Mouse (Mus musculus) gastrocnemius, adult 2 months (tissue): ENCODE results near the gene Gpatch11. TPM values are rescaled to one million over a fixed set of nuclear protein-coding genes. Genes with fewer than 3 reads are reported as not detected.
"Not testable (repeated sequence)": the region's sequence is repeated elsewhere in the genome, so short reads cannot be mapped to it uniquely, and the experiment has no call there.

Experiments used
- DNase-seq: peaks from one replicate; pipeline ENCODE4 v3.0.0; 2022
- H3K27ac ChIP-seq: fragments of 200-600 bp; 2 replicates; pipeline ENCODE4 v1.8.1; 2022; ENCODE audit warnings: mild to moderate bottlenecking
- H3K4me3 ChIP-seq: fragments of 200-600 bp; 2 replicates; pipeline ENCODE4 v1.8.1; 2022; ENCODE audit warnings: mild to moderate bottlenecking, moderate library complexity
- CTCF ChIP-seq: fragments of 200-600 bp; IDR thresholded peaks from 2 replicates; pipeline ENCODE4 v1.8.1; 2022; ENCODE audit warnings: antibody characterized with exemption, mild to moderate bottlenecking, moderate library complexity
- intact Hi-C: fragments of 180-260 bp; cut with DNase I; formaldehyde crosslinking; loops from one replicate; pipeline ENCODE4 v1.15.1; 2025
- long read RNA-seq, 2 experiments: library from polyadenylated mRNA; stranded (forward); transcript quantifications; one replicate each; pipeline ENCODE4 v2.0.0; 2021
- total RNA-seq, 2 experiments: library from RNA; stranded (reverse); gene quantifications; 2 replicates each; pipeline ENCODE4 v1.2.3; 2021

Gene Gpatch11
- total RNA-seq: 10 to 100 TPM; 17.9 to 23.3 TPM
- long read RNA-seq, experiment 1, full-length matches to known transcripts: 11 of 14 reads
- long read RNA-seq, experiment 1, partial matches to known transcripts: 3 of 14 reads
- long read RNA-seq, experiment 1, other reads (novel, unspliced or antisense): 0 of 14 reads
- long read RNA-seq, experiment 2, full-length matches to known transcripts: 13 of 17 reads
- long read RNA-seq, experiment 2, partial matches to known transcripts: 0 of 17 reads
- long read RNA-seq, experiment 2, other reads (novel, unspliced or antisense): 4 of 17 reads

- peak; percentile 100 for DNase-seq
- Histone ChIP-seq H3K27ac (peak within 1 kb of the TSS; percentile 91), H3K4me3 (peak within 1 kb of the TSS; percentile 93)
- no peak for TF ChIP-seq CTCF
- intact Hi-C loops: loop anchor here (5.0 kb wide), 2 partner anchors 82 to 98 kb away; partner anchors contain the start of genes Cebpzos and Strn
These were observed at the start of gene Gpatch11, which contains the start of gene Heatr5b for GRCm38 (mm10) chr17:78834856-78835835. Gene Gpatch11 (plus strand): TSS chr17:78835567. Gene Heatr5b (minus strand): TSS chr17:78835364.

DNA sequence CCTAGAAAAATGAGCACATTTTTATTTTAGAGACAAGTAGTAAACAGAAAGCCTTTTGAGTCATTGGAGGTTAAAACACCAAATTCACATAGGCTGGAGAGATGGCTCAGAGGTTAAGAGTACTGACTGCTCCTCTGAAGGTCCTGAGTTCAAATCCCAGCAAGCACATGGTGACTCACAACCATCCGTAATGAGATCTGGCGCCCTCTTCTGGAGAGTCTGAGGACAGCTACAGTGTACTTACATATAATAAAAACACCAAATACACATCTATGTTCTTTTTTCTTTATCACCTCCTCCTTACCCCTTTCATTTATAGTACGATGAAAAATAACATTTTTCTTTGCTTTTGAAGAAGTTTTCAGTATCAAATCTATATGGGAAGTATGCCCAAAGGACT lies 47.1 kb upstream of the Gpatch11 start:
- intact Hi-C loops, H3K27ac ChIP-seq, H3K4me3 ChIP-seq, DNase-seq: not testable (repeated sequence)
- TF ChIP-seq CTCF: peak; percentile 30; the same call in 1 of the 2 replicates

DNA sequence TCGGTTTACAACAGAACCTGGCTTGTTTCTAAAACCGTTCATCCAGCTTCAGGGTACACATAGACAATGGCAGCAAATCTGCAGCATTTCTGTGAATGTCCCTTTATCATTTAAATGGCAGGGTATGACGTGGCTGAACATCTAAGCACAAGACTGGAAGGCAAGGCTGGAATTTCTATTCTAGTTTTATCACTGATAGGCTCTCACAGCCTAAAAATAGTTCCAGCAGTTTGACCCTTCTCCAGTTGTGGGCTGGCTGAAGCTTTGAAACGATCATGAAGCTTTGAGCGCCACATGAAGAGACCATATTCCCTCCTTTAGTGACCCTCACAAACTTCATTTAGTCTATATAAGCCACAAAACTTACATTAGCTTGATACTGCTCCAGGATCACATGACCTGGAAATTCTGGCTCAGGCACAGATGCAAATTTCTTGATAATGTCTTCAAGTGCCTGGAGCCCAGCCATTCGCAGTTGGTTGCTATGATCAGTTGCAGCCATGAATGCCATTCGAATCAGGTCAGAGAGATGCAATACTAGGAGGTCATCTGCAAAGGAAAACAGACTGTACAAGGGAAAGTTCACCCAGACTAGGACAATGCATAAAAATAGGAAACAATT lies 44.2 kb upstream of the Gpatch11 start:
- intact Hi-C loops: no loop called here
- TF ChIP-seq CTCF: no peak
- no peak overlapping the region for H3K4me3 ChIP-seq
- H3K27ac ChIP-seq: peak overlapping the region; percentile 39; the same call in 1 of the 2 replicates
- no peak for DNase-seq

DNA sequence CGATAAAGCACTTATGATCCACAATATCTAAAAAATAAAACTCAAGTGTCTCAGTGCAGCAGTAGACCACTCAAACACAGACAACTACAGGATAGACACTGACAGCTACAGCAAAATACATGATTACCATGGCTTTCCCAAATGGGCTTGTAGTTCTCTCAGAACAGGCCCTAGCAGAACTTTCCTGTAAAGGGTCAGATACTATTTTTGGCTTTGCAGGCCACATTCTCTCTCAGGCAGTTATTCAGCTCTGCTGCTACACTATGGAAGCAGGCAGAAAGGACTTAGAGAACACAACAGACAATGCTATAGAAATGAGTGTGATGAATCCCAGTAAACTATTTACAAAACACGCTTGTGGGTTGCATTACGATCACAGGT lies 43.7 kb upstream of the Gpatch11 start:
- no peak for DNase-seq
- peak overlapping the region; percentile 39 for H3K27ac ChIP-seq
- H3K4me3 ChIP-seq: no peak overlapping the region
- TF ChIP-seq CTCF: no peak
- intact Hi-C loops: no loop called here

GRCm38 (mm10) chr17:78792122-78792521 lies 43.2 kb upstream of the Gpatch11 start:
- H3K27ac ChIP-seq: peak overlapping the region; percentile 39
- TF ChIP-seq CTCF: no peak
- intact Hi-C loops: no loop called here
- no peak overlapping the region for H3K4me3 ChIP-seq
- DNase-seq: no peak

- intact Hi-C loops: no loop called here
- Histone ChIP-seq H3K27ac (no peak overlapping the region), H3K4me3 (no peak overlapping the region)
- no peak for DNase-seq
- no peak for TF ChIP-seq CTCF
These were observed 41.0 kb upstream of the Gpatch11 start for GRCm38 (mm10) chr17:78794390-78794789.

- intact Hi-C loops: no loop called here
- H3K27ac ChIP-seq: no peak overlapping the region
- no peak overlapping the region for H3K4me3 ChIP-seq
- no peak for TF ChIP-seq CTCF
- DNase-seq: no peak
These were observed 38.1 kb upstream of the Gpatch11 start for GRCm38 (mm10) chr17:78797222-78797621.

GRCm38 (mm10) chr17:78809019-78809418 lies 26.3 kb upstream of the Gpatch11 start:
- Histone ChIP-seq H3K27ac (no peak overlapping the region), H3K4me3 (no peak overlapping the region)
- TF ChIP-seq CTCF: peak; percentile 56
- intact Hi-C loops: no loop called here
- no peak for DNase-seq

DNA sequence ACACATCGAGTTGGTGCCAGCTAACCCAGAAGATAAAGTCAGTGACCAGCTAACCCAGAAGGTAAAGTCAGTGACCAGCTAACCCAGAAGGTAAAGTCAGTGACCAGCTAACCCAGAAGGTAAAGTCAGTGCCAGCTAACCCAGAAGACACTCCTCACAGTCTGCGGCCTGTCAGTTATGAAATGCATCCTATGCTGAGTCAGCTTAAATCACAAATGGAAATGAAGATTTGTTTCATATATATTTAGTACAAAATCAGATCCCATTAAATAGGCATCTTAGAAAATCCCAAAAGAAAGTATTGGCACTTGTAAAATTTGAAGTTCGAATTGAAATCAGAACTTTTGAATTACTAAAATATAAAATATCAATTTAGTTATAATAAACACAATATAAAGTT lies 25.8 kb upstream of the Gpatch11 start:
- no peak for TF ChIP-seq CTCF
- no peak overlapping the region for H3K27ac ChIP-seq
- intact Hi-C loops: no loop called here
- DNase-seq: no peak
- no peak overlapping the region for H3K4me3 ChIP-seq

- H3K4me3 ChIP-seq: no peak overlapping the region
- peak overlapping the region; percentile 67 for H3K27ac ChIP-seq
- intact Hi-C loops: no loop called here
- peak; percentile 60 for DNase-seq
- TF ChIP-seq CTCF: no peak
These were observed 11.0 kb upstream of the Gpatch11 start for GRCm38 (mm10) chr17:78824346-78824745.

DNA sequence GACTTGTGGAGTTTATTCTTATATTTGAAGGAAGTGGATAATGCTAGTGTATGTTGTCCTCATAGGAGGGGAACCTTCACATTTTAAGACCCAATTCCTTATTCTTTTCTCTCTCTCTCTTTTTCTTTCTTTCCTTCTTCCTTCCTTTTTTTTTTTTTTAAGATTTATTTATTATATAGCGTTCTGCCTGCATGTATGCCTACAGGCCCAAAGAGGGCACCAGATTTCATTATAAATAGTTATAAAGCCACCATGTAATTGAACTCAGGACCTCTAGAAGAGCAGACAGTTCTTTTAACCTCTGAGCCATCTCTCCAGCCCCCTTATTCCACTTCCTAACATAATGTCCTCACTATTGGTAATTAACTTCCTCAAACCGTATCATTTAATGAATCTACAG lies 689 bp downstream of the Gpatch11 start:
- Histone ChIP-seq H3K4me3 (peak overlapping the region; percentile 93), H3K27ac (peak overlapping the region; percentile 82)
- DNase-seq: no peak
- intact Hi-C loops: loop anchor here (5.0 kb wide), 1 partner anchor 81 kb away; the partner anchor contains the start of gene Cebpzos
- TF ChIP-seq CTCF: no peak

GRCm38 (mm10) chr17:78842271-78842928 lies 7.0 kb downstream of the Gpatch11 start:
- intact Hi-C loops: no loop called here
- no peak overlapping the region for H3K27ac ChIP-seq
- no peak for TF ChIP-seq CTCF
- H3K4me3 ChIP-seq: no peak overlapping the region
- no peak for DNase-seq
